Mouse (Mus musculus) kidney, embryonic 16.5 days (tissue): ENCODE measurements around the gene Limk2. TPM values are rescaled to one million over a fixed set of nuclear protein-coding genes. Genes with fewer than 3 reads are reported as not detected.

ENCODE experiments used
- ATAC-seq: fragments of 200-750 bp; cut with Nextera tagmentation; 2 replicates; pipeline ENCODE4 v1.8.0; 2017; ENCODE audit warnings: moderate TSS enrichment; ENCODE audit not compliant: low FRiP score, low TSS enrichment
- H3K27ac ChIP-seq: fragments of 300-500 bp; sonication (generic); 2 replicates; pipeline ENCODE4 v1.5.1; 2014; ENCODE audit warnings: low read length
- H3K27me3 ChIP-seq: fragments of 300-500 bp; sonication (generic); 2 replicates; pipeline ENCODE4 v1.6.1; 2014; ENCODE audit warnings: low read length, control low read depth, mixed read lengths; ENCODE audit not compliant: insufficient read depth
- H3K36me3 ChIP-seq: fragments of 300-500 bp; sonication (generic); 2 replicates; pipeline ENCODE4 v1.6.1; 2014; ENCODE audit warnings: low read length, control low read depth, mixed read lengths; ENCODE audit not compliant: insufficient read depth
- H3K4me1 ChIP-seq: fragments of 300-500 bp; sonication (generic); 2 replicates; pipeline ENCODE4 v1.6.1; 2014; ENCODE audit warnings: low read length, control low read depth, mixed read lengths; ENCODE audit not compliant: insufficient read depth
- H3K4me2 ChIP-seq: fragments of 300-500 bp; sonication (generic); replicated peaks from 2 replicates; pipeline ENCODE4 v1.6.1; 2014; ENCODE audit warnings: low read depth, low read length
- H3K4me3 ChIP-seq: fragments of 300-500 bp; sonication (generic); 2 replicates; pipeline ENCODE4 v1.5.1; 2014; ENCODE audit warnings: mild to moderate bottlenecking, low read length
- H3K9ac ChIP-seq: fragments of 300-500 bp; sonication (generic); replicated peaks from 2 replicates; pipeline ENCODE4 v1.6.1; 2014; ENCODE audit warnings: low read length
- H3K9me3 ChIP-seq: fragments of 300-500 bp; sonication (generic); 2 replicates; pipeline ENCODE4 v1.6.1; 2016; ENCODE audit warnings: low read length, control low read depth
- WGBS: fragments of 180-500 bp; shearing (Covaris S2); extraction: QIAGEN DNeasy Blood & Tissue Kit; methylation state at CpG from one replicate; pipeline ENCODE4 v1.1.7; 2014; 5-methylcytosine and 5-hydroxymethylcytosine counted together
- polyA plus RNA-seq: library from polyadenylated mRNA; unstranded; fragments of >200 nt; fragmentation: Nextera tagmentation; extraction: Ambion mirVana; gene quantifications from 2 replicates; pipeline ENCODE4 v1.2.1, GENCODE M21; 2015

The Limk2 gene
- 45.8 and 49.5 TPM in 2 replicates for polyA plus RNA-seq

- no peaks in the 10 kb centered on the region for H3K27me3 ChIP-seq
- peak within 1 kb of the TSS; percentile 84 for H3K9ac ChIP-seq
- peak; percentile 97 for ATAC-seq
- H3K9me3 ChIP-seq, result no peaks in the 10 kb centered on the region
- peaks cover 4% of the 10 kb centered on the region; the same call in 1 of the 2 replicates for H3K36me3 ChIP-seq
- peak within 1 kb of the TSS; percentile 85 for H3K4me2 ChIP-seq
- H3K4me3 ChIP-seq, result peak within 1 kb of the TSS; percentile 81
- 3% methylated on average over 45 of the region's 45 CpGs for WGBS
- H3K4me1 ChIP-seq, result peaks cover 17% of the 10 kb centered on the region
- H3K27ac ChIP-seq, result peak within 1 kb of the TSS; percentile 74
Observed at GRCm38 (mm10) chr11:3408997-3409732, at the start of gene Limk2. Limk2 (minus strand) TSS chr11:3409189.

- Histone ChIP-seq H3K27ac (peak overlapping the region; percentile 52; the same call in 1 of the 2 replicates), H3K27me3 (no peaks in the 10 kb centered on the region), H3K4me2 (no peak overlapping the region), H3K4me1 (peaks cover 6% of the 10 kb centered on the region; the same call in 1 of the 2 replicates), H3K9me3 (no peaks in the 10 kb centered on the region), H3K9ac (no peak overlapping the region), H3K36me3 (no peaks in the 10 kb centered on the region; the same call in 1 of the 2 replicates), H3K4me3 (no peak overlapping the region)
- WGBS, result 84% methylated on average over 13 of the region's 13 CpGs
- peak; percentile 75 for ATAC-seq
Observed at GRCm38 (mm10) chr11:3458428-3459104, 49.6 kb upstream of the Limk2 start.

- no peaks in the 10 kb centered on the region for H3K27me3 ChIP-seq
- no peak overlapping the region for H3K27ac ChIP-seq
- H3K36me3 ChIP-seq, result no peaks in the 10 kb centered on the region; the same call in 1 of the 2 replicates
- no peak for ATAC-seq
- H3K9ac ChIP-seq, result no peak overlapping the region
- no peak overlapping the region for H3K4me3 ChIP-seq
- 38% methylated on average over 1 of the region's 1 CpGs for WGBS
- no peaks in the 10 kb centered on the region for H3K9me3 ChIP-seq
- no peak overlapping the region for H3K4me2 ChIP-seq
- H3K4me1 ChIP-seq, result peaks cover 10% of the 10 kb centered on the region
Observed at GRCm38 (mm10) chr11:3456354-3456753, 47.4 kb upstream of the Limk2 start.

GRCm38 (mm10) chr11:3454506-3454905 lies 45.5 kb upstream of the Limk2 start:
- Histone ChIP-seq H3K4me3 (no peak overlapping the region), H3K4me1 (peaks cover 19% of the 10 kb centered on the region), H3K9me3 (no peaks in the 10 kb centered on the region), H3K27me3 (no peaks in the 10 kb centered on the region), H3K27ac (no peak overlapping the region), H3K9ac (no peak overlapping the region), H3K36me3 (no peaks in the 10 kb centered on the region; the same call in 1 of the 2 replicates), H3K4me2 (no peak overlapping the region)
- 98% methylated on average over 3 of the region's 3 CpGs for WGBS
- ATAC-seq, result no peak

- Histone ChIP-seq H3K36me3 (no peaks in the 10 kb centered on the region; the same call in 1 of the 2 replicates), H3K4me1 (peaks cover 17% of the 10 kb centered on the region), H3K4me3 (peak overlapping the region; percentile 73), H3K27me3 (no peaks in the 10 kb centered on the region), H3K9me3 (no peaks in the 10 kb centered on the region), H3K27ac (no peak overlapping the region), H3K9ac (0 out of 2 replicates have a peak overlapping the region, but pooled peaks have one; percentile 82), H3K4me2 (peak overlapping the region; percentile 75)
- ATAC-seq, result no peak
- 71% methylated on average over 6 of the region's 6 CpGs for WGBS
Observed at GRCm38 (mm10) chr11:3453467-3453866, 44.5 kb upstream of the Limk2 start.

GRCm38 (mm10) chr11:3452769-3453168 lies 43.8 kb upstream of the Limk2 start:
- Histone ChIP-seq H3K9ac (peak overlapping the region; percentile 82), H3K9me3 (no peaks in the 10 kb centered on the region), H3K4me2 (peak overlapping the region; percentile 75), H3K27me3 (no peaks in the 10 kb centered on the region), H3K27ac (peak overlapping the region; percentile 91), H3K4me1 (peaks cover 16% of the 10 kb centered on the region), H3K4me3 (peak overlapping the region; percentile 73), H3K36me3 (no peaks in the 10 kb centered on the region; the same call in 1 of the 2 replicates)
- ATAC-seq, result peak; percentile 59
- 1% methylated on average over 9 of the region's 9 CpGs for WGBS

- Histone ChIP-seq H3K4me2 (peak within 1 kb of the TSS; percentile 75), H3K9ac (peak within 1 kb of the TSS; percentile 82), H3K4me3 (peak within 1 kb of the TSS; percentile 73), H3K27me3 (no peaks in the 10 kb centered on the region), H3K27ac (peak within 1 kb of the TSS; percentile 91), H3K9me3 (no peaks in the 10 kb centered on the region), H3K36me3 (no peaks in the 10 kb centered on the region; the same call in 1 of the 2 replicates), H3K4me1 (peaks cover 16% of the 10 kb centered on the region)
- under 1% methylated on average over 45 of the region's 45 CpGs for WGBS
- peak; percentile 97 for ATAC-seq
Observed at GRCm38 (mm10) chr11:3452167-3452639, 43.2 kb upstream of the Limk2 start, which contains the start of gene Rnf185. Rnf185 (minus strand) TSS chr11:3452363.

- Histone ChIP-seq H3K36me3 (no peaks in the 10 kb centered on the region; the same call in 1 of the 2 replicates), H3K27me3 (no peaks in the 10 kb centered on the region), H3K9me3 (no peaks in the 10 kb centered on the region), H3K4me3 (peak overlapping the region; percentile 73), H3K4me1 (peaks cover 16% of the 10 kb centered on the region), H3K4me2 (peak overlapping the region; percentile 75), H3K9ac (peak overlapping the region; percentile 82), H3K27ac (peak overlapping the region; percentile 88)
- WGBS, result under 1% methylated on average over 20 of the region's 20 CpGs
- peak; percentile 62; the same call in 1 of the 2 replicates for ATAC-seq
Observed at GRCm38 (mm10) chr11:3451701-3452163, 42.7 kb upstream of the Limk2 start.

- Histone ChIP-seq H3K4me3 (no peak overlapping the region), H3K27me3 (no peaks in the 10 kb centered on the region), H3K27ac (no peak overlapping the region), H3K4me1 (no peaks in the 10 kb centered on the region), H3K9ac (no peak overlapping the region), H3K36me3 (no peaks in the 10 kb centered on the region), H3K4me2 (no peak overlapping the region), H3K9me3 (no peaks in the 10 kb centered on the region)
- no peak for ATAC-seq
- WGBS, result 82% methylated on average over 8 of the region's 8 CpGs
Observed at GRCm38 (mm10) chr11:3444875-3445274, 35.9 kb upstream of the Limk2 start.
